Mouse (Mus musculus): Measurements from ENCODE around the gene Mgat5.

Gene Mgat5

DNA sequence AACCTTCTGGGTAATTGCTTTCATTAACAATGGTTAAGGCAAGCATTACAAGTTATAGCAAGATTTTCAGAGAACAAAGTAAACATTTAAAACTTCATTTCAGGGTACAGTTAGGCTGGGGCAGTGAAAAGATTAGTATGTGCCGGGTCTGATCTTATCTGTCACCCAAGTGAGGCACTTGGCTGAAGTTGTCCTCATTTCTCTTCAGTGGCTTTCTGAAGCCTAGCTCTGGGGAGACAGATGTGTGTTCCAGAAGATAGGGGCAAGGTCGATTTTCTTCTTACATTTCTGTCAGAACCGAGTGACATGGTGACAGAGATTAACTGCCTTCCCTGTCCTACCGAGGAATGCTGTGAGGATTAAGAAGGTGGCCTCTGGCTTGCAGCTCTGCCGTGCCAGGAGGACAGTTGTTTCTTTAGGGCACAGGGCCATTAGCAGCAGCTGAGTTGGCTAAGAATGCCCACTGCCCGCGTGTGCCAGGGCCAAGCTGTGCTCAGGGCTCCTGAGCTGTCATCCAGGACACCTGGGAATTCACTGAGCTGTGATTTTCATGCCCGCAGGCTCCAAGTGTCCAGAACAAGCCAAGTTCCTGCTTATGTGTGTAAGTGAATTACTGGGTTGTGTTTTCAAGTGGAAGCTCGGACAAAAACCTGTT, 134.1 kb downstream of the Mgat5 start:
- no peak for DNase-seq (ENCODE audit: low spot score in 2 of 2)

DNA sequence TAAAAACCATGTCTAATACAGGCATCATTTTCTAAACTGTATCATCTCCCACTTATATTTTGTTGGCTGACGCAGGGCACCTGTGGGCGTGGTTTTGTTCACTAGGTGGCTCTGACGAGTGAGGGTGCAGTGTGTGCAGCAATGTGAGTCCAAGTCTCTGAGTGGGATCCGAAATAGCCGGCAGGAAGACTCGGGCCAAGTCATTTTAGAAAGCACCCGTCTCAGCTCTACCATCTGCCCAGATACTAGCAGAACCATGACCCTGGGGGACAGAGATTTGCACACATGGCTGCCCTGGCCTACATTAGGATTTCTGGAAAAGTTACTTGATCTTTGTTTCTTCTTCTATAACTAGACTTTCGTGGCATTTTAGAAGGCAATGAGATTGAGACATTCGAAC, 135.5 kb downstream of the Mgat5 start:
- no peak for DNase-seq (ENCODE audit: low spot score in 2 of 2)

DNA sequence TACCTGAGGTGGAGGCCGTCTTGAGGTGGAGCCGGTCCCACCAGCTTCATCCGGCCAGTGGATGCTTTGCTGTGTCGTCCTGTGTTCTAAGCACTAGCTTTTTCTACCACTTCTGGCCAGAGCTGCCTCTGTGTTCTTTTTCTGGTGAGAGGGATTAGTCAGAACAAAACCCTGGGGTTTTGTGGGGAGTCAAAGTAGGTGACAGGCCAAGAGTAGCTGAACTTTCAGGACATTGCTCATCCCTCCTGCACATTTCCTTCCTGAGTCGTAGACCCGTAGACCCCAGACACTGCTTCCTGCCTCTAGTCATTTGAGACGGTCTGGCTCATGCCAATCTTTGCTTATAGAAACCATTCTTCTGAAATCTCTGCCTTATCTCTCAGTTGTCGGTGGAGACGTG, 140.1 kb downstream of the Mgat5 start:
- no peak for DNase-seq (ENCODE audit: low spot score in 2 of 2)

DNA sequence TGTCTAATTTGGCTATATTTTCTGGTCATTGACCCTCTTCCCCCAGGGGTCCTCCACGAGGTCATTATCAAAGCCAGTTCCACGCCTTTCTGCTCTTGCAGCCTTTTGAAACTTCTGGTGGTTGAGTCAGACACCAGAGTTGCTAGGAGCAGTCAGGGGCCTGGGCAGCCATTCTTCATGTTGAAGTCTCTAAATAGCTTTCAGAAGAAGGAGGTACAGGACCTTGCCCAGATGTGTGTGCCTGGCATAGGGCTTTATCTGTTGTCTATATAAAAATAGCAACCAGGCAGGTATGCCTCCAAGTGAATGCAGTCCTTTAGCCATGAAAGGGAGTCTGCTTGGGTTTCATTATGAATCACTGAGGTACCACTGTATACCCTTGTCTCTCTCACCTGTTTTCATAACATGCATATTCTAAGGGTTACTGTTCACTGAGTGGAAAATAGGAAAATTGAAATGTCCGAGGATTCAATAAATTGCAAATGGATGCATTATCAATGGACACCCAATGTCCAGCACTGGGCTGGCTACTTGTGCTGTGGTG, 141.9 kb downstream of the Mgat5 start:
- DNase-seq (ENCODE audit: low spot score in 2 of 2), result no peak

DNA sequence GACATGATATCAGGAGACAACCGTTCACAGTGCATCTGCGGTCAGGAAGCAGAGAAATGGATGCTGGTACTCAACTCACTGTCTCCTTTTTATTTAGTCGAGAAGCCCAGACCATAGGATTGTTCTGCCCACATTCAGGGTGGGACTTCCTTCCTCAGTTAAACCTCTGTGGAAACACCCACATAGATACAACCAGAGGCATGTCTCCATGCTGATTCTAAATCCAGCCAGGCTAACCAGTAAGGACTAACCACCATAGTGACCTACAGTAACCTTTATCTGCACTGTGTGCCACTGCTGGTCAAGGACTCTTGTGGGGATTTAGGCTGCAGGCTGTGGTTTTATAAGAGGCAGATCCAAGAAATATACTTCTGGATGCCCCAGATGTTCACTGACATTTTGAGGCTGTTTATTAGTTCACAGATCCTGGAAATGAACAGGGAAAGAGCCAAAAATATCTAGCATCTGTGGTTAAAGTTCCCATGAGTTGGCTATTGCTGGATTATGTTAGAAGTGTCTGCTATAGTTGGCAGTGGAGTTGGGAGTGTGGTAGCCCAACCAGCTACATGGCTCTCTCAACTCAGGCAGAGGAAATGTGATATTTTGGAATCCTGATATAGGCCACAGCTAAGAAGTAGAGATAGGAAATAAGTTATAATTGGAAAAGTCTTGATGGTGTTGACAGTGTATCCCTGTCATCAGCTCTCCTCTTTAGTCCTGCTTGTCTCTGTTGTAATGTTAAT, 143.2 kb downstream of the Mgat5 start:
- DNase-seq (ENCODE audit: low spot score in 2 of 2), result no peak

DNA sequence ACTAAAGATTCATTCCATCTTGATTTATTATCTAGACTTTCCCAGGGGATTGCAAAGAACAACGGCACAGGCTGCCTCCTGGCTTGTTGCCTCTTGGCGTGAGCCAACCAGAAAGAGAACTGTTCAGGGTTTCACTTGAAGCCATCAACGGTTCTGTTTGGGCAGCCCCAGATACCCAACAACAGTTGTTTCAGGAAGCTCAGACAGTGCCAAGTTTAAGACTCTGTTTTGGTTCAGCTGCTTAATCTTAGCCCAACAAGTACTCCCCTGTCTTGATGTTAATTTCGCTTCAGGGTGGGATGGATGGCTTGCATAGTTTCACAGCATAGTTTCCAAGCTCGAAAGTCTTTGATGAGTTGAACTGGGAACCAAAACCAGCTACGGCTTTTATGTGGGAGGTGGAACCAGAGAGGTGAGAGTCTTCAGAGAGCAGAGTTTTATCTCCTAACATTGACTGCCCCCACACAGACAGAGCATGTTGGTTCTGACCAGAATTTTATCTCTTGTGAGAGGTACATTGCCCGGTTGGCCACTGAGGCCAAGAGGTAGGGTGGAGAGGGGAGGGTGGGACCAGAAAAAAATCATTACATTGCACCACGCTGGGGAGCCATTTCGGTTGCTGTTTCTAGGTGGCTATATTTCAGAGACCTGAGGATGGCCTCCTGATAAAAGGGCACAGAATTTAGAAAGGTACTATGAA, 144.0 kb downstream of the Mgat5 start:
- DNase-seq (ENCODE audit: low spot score in 2 of 2), result no peak

DNA sequence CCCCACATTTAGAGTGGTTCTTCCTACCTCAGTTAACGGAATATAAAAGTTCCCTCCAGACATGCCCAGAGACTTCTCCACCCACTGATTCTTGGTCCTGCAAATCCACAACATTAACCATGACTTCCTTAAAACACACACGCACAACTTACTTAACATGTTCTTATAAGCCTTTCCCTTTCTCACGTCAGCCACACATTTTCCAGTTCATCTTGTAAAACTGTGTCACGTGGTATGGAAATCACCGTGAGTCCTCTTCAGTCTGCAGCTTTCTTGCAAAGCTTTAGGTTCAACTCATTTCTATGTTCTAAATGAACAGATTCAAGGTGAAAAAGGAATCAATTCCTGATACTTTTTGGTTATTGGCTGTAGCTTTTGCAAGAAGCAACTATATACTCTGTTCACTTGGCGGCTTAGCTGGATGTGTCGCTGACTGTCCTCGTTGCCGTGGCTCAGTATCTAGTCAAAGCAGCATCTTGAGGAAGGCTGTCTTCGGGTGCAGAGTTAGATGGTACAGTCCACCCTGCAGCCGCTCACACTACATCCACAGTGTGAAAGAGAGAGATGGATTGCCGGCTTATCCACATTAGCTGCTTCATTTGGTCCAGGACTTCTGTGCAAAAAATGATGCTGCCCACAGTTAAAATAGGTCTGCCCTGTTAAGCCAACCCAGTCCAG, 146.7 kb downstream of the Mgat5 start:
- no peak for DNase-seq (ENCODE audit: low spot score in 2 of 2)

DNA sequence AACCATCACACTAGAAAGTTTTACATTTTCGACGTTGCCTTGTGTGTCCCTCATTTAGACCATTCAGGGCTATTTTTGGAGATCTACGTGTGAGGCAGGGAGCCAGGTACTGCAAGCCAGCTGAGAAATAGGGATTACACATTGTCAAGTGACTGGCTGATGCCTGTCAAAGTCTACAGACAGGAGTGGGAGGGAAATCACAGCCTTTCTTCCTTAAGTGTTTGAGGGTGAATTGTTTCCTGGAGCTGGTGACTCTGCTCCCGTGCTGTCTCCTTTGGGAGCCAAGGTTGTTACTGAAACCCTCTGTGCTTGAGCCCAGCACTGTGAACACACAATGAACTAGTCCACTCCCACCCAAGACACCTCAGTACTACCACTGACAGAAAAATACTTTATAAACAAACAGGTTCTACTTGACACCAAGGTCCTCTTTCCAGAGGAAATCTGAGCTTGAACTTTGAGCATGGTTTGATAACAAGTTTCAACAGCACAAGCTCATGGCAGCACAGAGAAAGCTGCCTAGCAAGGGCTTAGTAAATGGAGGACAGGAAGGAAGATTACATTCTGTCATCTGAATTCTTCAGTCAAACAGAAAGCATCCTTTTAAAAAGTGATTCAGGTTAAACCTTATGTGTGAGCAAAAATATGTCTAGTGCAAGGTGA, 147.4 kb downstream of the Mgat5 start:
- DNase-seq (ENCODE audit: low spot score in 2 of 2), result no peak

DNA sequence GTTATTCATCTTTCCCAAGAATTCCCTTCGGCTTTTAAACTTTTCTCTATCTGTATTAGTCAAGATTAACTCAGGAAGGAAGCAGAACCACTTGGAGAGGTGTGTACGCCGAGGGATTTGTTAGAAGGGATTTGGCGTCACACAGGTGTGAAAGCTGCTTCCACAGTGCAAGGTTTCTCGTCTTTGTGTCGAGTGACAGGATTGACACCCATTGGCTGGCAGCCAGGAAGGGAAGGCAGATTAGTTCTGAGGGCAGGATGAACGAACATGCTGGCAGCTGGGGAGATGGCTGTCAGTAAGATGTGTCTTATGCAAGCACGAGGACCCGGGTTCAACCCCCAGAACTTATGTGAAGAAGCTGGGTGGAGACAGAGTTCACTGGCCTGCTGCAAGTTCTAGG, 148.6 kb downstream of the Mgat5 start:
- DNase-seq (ENCODE audit: low spot score in 2 of 2), result peak in 1 of 2 experiments; percentile 28

DNA sequence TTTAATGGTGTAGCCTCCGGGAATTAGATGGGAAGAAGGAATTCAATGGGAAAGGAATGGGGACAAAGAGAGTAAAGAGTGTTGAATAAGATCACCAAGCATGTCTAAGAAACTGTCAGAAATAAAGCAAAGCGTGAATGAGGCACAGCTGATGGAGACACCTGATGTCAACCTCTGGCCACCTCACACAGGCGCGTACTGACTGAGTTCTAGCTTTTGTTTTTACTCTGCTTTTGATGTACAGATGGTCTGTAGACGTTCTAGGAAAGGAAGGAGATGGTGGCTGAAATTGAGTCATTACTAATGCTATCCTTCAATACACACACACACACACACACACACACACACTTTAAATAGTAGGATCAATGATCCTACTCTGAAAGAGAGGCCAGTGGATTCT, 149.3 kb downstream of the Mgat5 start:
- DNase-seq (ENCODE audit: low spot score in 2 of 2), result no peak

DNA sequence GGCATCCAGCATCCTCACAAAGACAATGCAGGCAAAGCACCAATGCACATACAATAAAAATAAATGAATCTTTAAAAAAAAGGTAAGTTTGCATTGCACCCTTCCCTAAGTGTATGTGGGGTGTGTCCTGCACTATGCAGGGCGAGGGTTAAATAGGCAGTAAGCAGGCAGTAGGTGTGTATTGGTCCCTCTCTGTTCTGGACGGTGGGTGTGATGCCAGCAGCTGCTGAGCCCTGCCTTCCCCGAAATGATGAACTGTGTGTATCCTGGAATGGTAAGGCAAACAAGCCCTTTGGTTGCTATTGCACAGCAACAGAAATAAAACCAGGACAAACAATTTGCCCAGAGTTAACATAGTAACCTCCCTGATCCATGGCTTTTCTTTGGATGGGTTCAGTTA, 150.2 kb downstream of the Mgat5 start:
- DNase-seq (ENCODE audit: low spot score in 2 of 2), result no peak

DNA sequence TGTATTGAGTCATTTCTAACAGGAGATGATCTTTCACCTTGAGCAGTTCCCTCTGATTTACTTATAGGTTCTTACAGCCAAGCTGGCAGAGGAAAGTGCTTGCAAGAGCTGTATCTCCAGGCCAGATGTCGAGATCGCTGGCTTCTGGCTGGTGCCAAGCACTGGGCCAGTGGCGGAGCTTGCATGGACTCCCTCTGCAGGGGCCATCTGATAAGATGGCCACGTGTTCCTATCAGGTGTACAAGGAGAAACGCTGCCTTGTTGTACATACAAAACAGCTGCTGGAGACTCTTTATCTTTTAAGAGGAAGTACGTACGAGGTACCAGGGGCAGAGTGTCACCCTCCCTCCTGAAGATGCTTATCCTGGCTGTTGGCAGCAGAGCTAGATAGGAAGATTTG, 158.8 kb downstream of the Mgat5 start:
- DNase-seq (ENCODE audit: low spot score in 2 of 2), result no peak

DNA sequence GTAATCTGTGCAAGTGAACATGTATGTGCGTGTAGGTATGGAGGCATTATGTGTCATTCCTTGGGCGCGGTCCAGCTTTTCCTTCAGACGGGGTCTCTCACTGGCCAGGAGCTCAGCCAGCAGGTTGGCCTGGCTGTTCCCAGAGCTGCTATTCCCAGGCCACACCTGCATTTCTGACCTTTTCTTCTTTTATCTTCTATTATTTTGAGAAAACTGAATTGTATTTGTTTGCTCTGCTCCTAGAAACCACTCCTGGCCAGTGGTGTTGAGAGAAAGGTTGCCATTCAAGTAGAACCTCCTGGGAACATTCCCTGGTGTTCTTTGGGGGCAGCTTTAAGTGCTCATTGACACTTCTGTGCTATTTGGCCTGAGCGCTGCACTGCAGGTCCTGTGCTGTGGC, 160.9 kb downstream of the Mgat5 start:
- DNase-seq (ENCODE audit: low spot score in 2 of 2), result no peak

DNA sequence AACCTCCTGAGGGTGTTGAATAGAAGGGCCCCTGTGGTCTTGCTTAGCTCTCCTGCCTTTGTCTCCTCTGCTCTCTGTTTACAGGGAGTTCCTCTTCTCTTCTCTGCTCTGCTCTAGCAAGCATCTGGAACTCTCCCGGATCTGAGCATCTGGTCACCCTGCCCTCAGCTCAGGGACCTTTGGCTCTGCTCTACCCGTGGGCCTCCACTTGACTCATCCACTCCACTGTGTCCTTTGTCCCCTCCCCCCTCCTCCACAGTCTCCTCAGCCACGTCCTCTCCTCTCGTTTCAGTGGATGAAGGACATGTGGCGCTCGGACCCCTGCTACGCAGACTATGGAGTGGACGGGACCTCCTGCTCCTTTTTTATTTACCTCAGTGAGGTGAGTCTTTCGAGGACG, 161.3 kb downstream of the Mgat5 start:
- no peak for DNase-seq (ENCODE audit: low spot score in 2 of 2)

DNA sequence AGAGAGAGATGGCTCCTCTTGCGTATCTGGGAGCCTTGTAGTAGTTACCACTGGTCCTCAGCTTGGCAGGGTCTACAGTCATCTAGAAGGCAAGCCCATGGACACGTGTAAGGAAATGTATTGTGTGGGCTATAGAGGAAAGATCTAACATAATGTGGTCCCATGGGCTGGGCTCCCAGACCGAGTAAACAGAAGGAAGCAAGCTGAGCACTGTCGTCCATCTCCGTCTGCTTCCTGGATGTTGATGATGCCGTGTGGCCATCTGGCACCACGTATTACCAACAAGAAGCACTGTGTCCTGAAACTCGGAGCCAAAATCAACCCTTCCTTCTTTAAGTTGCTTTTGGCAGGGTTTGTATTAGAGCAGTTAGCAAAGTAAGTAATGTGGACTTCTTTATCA, 163.7 kb downstream of the Mgat5 start:
- no peak for DNase-seq (ENCODE audit: low spot score in 2 of 2)

DNA sequence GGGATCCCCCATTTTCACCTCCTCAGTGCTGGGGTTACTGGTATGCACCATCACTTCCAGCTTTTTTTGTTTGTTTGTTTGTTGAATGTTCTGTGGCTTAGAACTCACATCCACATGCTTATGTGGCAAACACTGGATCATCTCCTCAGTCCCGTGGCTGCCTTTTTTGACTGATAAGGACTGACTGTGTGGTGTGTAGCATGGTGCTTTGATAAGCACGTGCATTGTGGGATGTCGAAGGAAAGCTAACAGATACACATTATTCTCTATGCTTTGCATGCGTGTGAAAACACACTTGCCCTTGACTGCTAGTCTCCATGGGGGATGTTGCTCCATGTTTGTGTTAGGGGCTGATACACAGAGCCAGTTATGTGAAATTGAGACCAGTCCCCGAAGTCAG, 164.7 kb downstream of the Mgat5 start:
- no peak for DNase-seq (ENCODE audit: low spot score in 2 of 2)

DNA sequence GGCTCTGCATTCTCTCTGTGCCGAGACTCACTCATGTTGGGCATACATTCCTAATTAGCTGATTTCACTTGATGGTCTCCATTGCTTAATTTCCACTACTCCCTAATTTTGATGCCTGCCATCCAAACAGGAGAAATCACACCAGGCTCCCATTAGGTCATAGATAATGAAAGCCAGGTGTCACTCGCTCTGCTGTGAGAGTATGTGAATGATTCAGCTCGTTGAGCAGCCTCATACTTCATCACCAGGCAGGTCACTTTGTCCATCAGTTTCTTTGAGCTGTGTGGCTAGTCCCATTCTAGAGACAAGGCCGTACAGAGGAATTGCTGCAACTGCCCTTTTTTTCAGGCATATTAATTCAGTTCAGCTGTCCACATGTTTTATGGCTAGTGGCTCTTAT, 167.3 kb downstream of the Mgat5 start:
- no peak for DNase-seq (ENCODE audit: low spot score in 2 of 2)

DNA sequence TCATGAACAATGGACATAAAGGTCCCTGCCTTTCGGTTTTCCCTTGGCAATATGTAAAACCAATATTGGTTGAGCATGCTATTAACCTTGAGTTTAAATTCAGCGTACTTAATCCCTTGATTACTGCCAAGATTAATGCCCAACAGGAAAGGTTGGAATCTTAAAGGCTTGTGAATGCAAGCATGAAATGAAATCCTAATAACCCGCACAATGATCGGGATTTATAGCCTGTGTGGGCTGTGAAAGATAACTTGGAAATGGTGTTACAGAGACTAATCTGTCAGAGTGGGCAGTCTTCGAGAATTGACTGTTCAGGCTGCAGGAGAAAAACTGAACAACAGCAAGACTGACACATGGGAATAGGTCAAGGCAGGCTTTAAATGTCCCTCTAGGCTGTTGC, 168.7 kb downstream of the Mgat5 start:
- DNase-seq (ENCODE audit: low spot score in 2 of 2), result no peak

DNA sequence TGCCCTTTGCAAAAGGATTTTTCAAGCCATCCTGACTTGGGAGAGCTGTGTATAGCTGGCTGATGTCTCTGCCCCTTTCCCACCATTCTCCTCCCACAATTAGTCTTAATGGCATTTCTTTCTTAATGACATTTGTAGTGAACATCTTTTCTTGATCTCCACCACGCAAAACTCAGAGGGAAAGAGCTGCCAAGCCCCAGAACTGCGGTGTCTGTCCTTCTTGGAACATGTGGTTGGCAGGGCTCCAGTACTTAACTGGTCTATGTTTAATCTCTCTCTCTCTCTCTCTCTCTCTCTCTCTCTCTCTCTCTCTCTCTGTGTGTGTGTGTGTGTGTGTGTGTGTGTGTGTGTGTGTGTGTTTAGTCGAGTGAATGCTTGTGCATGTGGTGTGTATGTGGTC, 169.3 kb downstream of the Mgat5 start:
- no peak for DNase-seq (ENCODE audit: low spot score in 2 of 2)

DNA sequence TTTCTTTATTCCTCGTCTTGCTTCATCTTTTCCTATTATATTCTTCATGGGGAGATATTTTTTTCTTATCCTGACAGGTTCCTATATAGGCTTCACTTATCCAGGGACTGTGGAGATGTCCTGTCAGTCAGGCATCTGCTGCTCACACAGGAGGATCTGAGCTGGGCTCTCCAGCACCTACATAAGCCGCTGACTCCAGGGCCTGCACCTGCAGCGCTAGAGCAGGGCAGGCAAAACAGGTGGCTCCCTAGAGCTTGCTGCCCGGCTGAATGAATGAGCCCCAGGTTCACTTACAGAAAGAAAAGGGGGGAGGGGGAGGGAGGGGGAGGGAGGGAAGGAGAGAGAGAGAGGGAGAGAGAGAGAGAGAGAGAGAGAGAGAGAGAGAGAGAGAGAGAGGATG, 175.3 kb downstream of the Mgat5 start:
- DNase-seq (ENCODE audit: low spot score in 2 of 2), result no peak

DNA sequence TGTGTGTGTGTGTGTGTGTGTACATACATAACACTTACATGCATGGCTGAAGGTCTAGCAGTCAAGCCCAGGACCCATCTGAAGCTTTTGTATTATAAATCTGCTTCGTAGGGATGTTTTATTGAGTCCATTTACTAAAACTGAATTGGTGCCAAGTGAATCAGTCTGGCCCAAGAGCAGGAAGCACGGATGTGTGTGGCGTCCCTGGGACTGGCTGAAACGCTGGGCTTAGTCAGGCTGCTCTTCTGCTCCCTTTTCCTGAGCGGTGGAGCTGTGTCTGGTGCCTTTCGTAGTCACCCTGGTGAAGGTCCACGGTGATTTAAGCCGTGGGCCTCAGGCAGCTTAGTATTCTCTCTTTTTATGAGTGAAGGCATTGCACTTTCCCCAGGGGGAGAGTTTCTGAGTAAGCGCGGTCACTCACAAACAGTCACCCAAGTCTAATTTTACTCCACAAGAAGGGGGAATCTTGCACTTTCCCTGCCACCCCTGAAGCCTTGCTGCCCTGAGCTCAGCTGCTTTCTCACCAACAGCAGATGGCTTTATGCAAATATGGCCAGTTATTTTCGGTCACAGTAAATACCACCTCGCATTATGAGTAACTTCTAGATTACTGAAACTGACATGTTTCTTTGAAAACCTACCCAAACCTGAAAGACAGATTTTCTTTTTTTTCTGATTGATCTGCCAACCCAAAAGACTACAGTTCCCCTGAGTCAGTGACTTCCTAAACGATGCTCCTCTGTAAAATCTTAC, 176.1 kb downstream of the Mgat5 start:
- no peak for DNase-seq (ENCODE audit: low spot score in 2 of 2)
